Mouse (Mus musculus): ENCODE data around the gene Qrich2. TPM values are rescaled to one million over a fixed set of nuclear protein-coding genes. Genes with fewer than 3 reads are reported as not detected.
A peak's percentile ranks its signal among the peaks of the same experiment; 100 is the strongest.

Qrich2 gene
- polyA plus RNA-seq, 1 experiment from 2014 or later, result not detected

- Histone ChIP-seq H3K4me1 (ENCODE audit: control insufficient read depth, insufficient read depth, low read length) (0 out of 2 replicates have a peak, but pooled peaks cover 2% of the 10 kb centered on the region), H3K9me3 (ENCODE audit: control insufficient read depth, low read length) (no peaks in the 10 kb centered on the region)
- WGBS, result 88% methylated on average over 6 of the region's 6 CpGs
Observed at GRCm38 (mm10) chr11:116443935-116444334, 22.1 kb downstream of the Qrich2 start.

GRCm38 (mm10) chr11:116443311-116443710, 22.7 kb downstream of the Qrich2 start:
- Histone ChIP-seq H3K27ac (ENCODE audit: low read depth, low read length) (no peak overlapping the region), H3K36me3 (ENCODE audit: control insufficient read depth, insufficient read depth, low read length) (peaks cover 5% of the 10 kb centered on the region), H3K9me3 (ENCODE audit: control insufficient read depth, low read length) (no peaks in the 10 kb centered on the region), H3K4me1 (ENCODE audit: control insufficient read depth, insufficient read depth, low read length) (0 out of 2 replicates have a peak, but pooled peaks cover 2% of the 10 kb centered on the region), H3K4me3 (ENCODE audit: low read depth, low read length) (no peak overlapping the region), H3K4me2 (ENCODE audit: low read depth, low read length) (no peak overlapping the region), H3K9ac (replicated peaks; ENCODE audit: low read depth, low read length) (no peak overlapping the region), H3K27me3 (ENCODE audit: control insufficient read depth, insufficient read depth, low read length) (no peaks in the 10 kb centered on the region; the same call in 1 of the 2 replicates)
- WGBS, result 93% methylated on average over 6 of the region's 6 CpGs
- no peak for ATAC-seq (ENCODE audit: low read depth)

More at GRCm38 (mm10) chr11:116443935-116444334, 22.1 kb downstream of the Qrich2 start:
- no peak overlapping the region for H3K27ac ChIP-seq (ENCODE audit: low read depth, low read length)
- no peaks in the 10 kb centered on the region; the same call in 1 of the 2 replicates for H3K27me3 ChIP-seq (ENCODE audit: control insufficient read depth, insufficient read depth, low read length)
- no peak overlapping the region for H3K4me2 ChIP-seq (ENCODE audit: low read depth, low read length)
- H3K9ac ChIP-seq (replicated peaks; ENCODE audit: low read depth, low read length), result no peak overlapping the region
- no peak overlapping the region for H3K4me3 ChIP-seq (ENCODE audit: low read depth, low read length)
- H3K36me3 ChIP-seq (ENCODE audit: control insufficient read depth, insufficient read depth, low read length), result peaks cover 5% of the 10 kb centered on the region
- ATAC-seq (ENCODE audit: low read depth), result no peak

GRCm38 (mm10) chr11:116442867-116443177, 23.2 kb downstream of the Qrich2 start:
- H3K4me2 ChIP-seq (ENCODE audit: low read depth, low read length), result no peak overlapping the region
- no peaks in the 10 kb centered on the region; the same call in 1 of the 2 replicates for H3K27me3 ChIP-seq (ENCODE audit: control insufficient read depth, insufficient read depth, low read length)
- H3K4me1 ChIP-seq (ENCODE audit: control insufficient read depth, insufficient read depth, low read length), result 0 out of 2 replicates have a peak, but pooled peaks cover 2% of the 10 kb centered on the region
- H3K9me3 ChIP-seq (ENCODE audit: control insufficient read depth, low read length), result no peaks in the 10 kb centered on the region
- no peak overlapping the region for H3K27ac ChIP-seq (ENCODE audit: low read depth, low read length)
- WGBS, result 81% methylated on average over 6 of the region's 6 CpGs
- no peak overlapping the region for H3K9ac ChIP-seq (replicated peaks; ENCODE audit: low read depth, low read length)
- no peak overlapping the region for H3K4me3 ChIP-seq (ENCODE audit: low read depth, low read length)
- no peak for ATAC-seq (ENCODE audit: low read depth)
- H3K36me3 ChIP-seq (ENCODE audit: control insufficient read depth, insufficient read depth, low read length), result peaks cover 5% of the 10 kb centered on the region

GRCm38 (mm10) chr11:116442129-116442866, 23.7 kb downstream of the Qrich2 start:
- 76% methylated on average over 15 of the region's 15 CpGs for WGBS
- no peaks in the 10 kb centered on the region; the same call in 1 of the 2 replicates for H3K27me3 ChIP-seq (ENCODE audit: control insufficient read depth, insufficient read depth, low read length)
- H3K36me3 ChIP-seq (ENCODE audit: control insufficient read depth, insufficient read depth, low read length), result peaks cover 5% of the 10 kb centered on the region

GRCm38 (mm10) chr11:116440408-116441068, 25.5 kb downstream of the Qrich2 start:
- no peak overlapping the region for H3K27ac ChIP-seq (ENCODE audit: low read depth, low read length)
- 81% methylated on average over 7 of the region's 7 CpGs for WGBS
- ATAC-seq (ENCODE audit: low read depth), result no peak

More at GRCm38 (mm10) chr11:116442129-116442866, 23.7 kb downstream of the Qrich2 start:
- Histone ChIP-seq H3K4me2 (ENCODE audit: low read depth, low read length) (no peak overlapping the region), H3K9ac (replicated peaks; ENCODE audit: low read depth, low read length) (no peak overlapping the region), H3K4me1 (ENCODE audit: control insufficient read depth, insufficient read depth, low read length) (0 out of 2 replicates have a peak, but pooled peaks cover 3% of the 10 kb centered on the region), H3K9me3 (ENCODE audit: control insufficient read depth, low read length) (no peaks in the 10 kb centered on the region), H3K4me3 (ENCODE audit: low read depth, low read length) (no peak overlapping the region), H3K27ac (ENCODE audit: low read depth, low read length) (no peak overlapping the region)
- ATAC-seq (ENCODE audit: low read depth), result no peak

GRCm38 (mm10) chr11:116439269-116440240, 26.5 kb downstream of the Qrich2 start:
- no peak overlapping the region for H3K27ac ChIP-seq (ENCODE audit: low read depth, low read length)
- no peaks in the 10 kb centered on the region for H3K9me3 ChIP-seq (ENCODE audit: control insufficient read depth, low read length)
- ATAC-seq (ENCODE audit: low read depth), result no peak
- no peak overlapping the region for H3K4me3 ChIP-seq (ENCODE audit: low read depth, low read length)
- H3K27me3 ChIP-seq (ENCODE audit: control insufficient read depth, insufficient read depth, low read length), result no peaks in the 10 kb centered on the region
- H3K36me3 ChIP-seq (ENCODE audit: control insufficient read depth, insufficient read depth, low read length), result peaks cover 10% of the 10 kb centered on the region
- 87% methylated on average over 19 of the region's 19 CpGs for WGBS
- no peak overlapping the region for H3K4me2 ChIP-seq (ENCODE audit: low read depth, low read length)
- H3K9ac ChIP-seq (replicated peaks; ENCODE audit: low read depth, low read length), result no peak overlapping the region
- H3K4me1 ChIP-seq (ENCODE audit: control insufficient read depth, insufficient read depth, low read length), result peaks cover 24% of the 10 kb centered on the region

More at GRCm38 (mm10) chr11:116440408-116441068, 25.5 kb downstream of the Qrich2 start:
- no peak overlapping the region for H3K4me3 ChIP-seq (ENCODE audit: low read depth, low read length)
- no peaks in the 10 kb centered on the region for H3K27me3 ChIP-seq (ENCODE audit: control insufficient read depth, insufficient read depth, low read length)
- H3K9me3 ChIP-seq (ENCODE audit: control insufficient read depth, low read length), result no peaks in the 10 kb centered on the region
- no peak overlapping the region for H3K4me2 ChIP-seq (ENCODE audit: low read depth, low read length)
- H3K9ac ChIP-seq (replicated peaks; ENCODE audit: low read depth, low read length), result no peak overlapping the region
- H3K36me3 ChIP-seq (ENCODE audit: control insufficient read depth, insufficient read depth, low read length), result peaks cover 10% of the 10 kb centered on the region
- H3K4me1 ChIP-seq (ENCODE audit: control insufficient read depth, insufficient read depth, low read length), result peaks cover 18% of the 10 kb centered on the region

- H3K9me3 ChIP-seq (ENCODE audit: control insufficient read depth, low read length), result no peaks in the 10 kb centered on the region
- peaks cover 24% of the 10 kb centered on the region for H3K4me1 ChIP-seq (ENCODE audit: control insufficient read depth, insufficient read depth, low read length)
- peaks cover 10% of the 10 kb centered on the region for H3K36me3 ChIP-seq (ENCODE audit: control insufficient read depth, insufficient read depth, low read length)
- no peaks in the 10 kb centered on the region for H3K27me3 ChIP-seq (ENCODE audit: control insufficient read depth, insufficient read depth, low read length)
- H3K4me3 ChIP-seq (ENCODE audit: low read depth, low read length), result no peak overlapping the region
- H3K27ac ChIP-seq (ENCODE audit: low read depth, low read length), result no peak overlapping the region
- H3K9ac ChIP-seq (replicated peaks; ENCODE audit: low read depth, low read length), result no peak overlapping the region
- 88% methylated on average over 11 of the region's 11 CpGs for WGBS
- no peak overlapping the region for H3K4me2 ChIP-seq (ENCODE audit: low read depth, low read length)
- no peak for ATAC-seq (ENCODE audit: low read depth)
Observed at GRCm38 (mm10) chr11:116437541-116437940, 28.5 kb downstream of the Qrich2 start.

- Histone ChIP-seq H3K27ac (ENCODE audit: low read depth, low read length) (no peak overlapping the region), H3K9ac (replicated peaks; ENCODE audit: low read depth, low read length) (0 out of 2 replicates have a peak overlapping the region, but pooled peaks have one; percentile 17), H3K36me3 (ENCODE audit: control insufficient read depth, insufficient read depth, low read length) (peaks cover 10% of the 10 kb centered on the region), H3K4me3 (ENCODE audit: low read depth, low read length) (no peak overlapping the region), H3K4me2 (ENCODE audit: low read depth, low read length) (peak overlapping the region; percentile 88; the same call in 1 of the 2 replicates), H3K27me3 (ENCODE audit: control insufficient read depth, insufficient read depth, low read length) (no peaks in the 10 kb centered on the region), H3K9me3 (ENCODE audit: control insufficient read depth, low read length) (no peaks in the 10 kb centered on the region), H3K4me1 (ENCODE audit: control insufficient read depth, insufficient read depth, low read length) (peaks cover 24% of the 10 kb centered on the region)
- no peak for ATAC-seq (ENCODE audit: low read depth)
- 65% methylated on average over 4 of the region's 4 CpGs for WGBS
Observed at GRCm38 (mm10) chr11:116436725-116437331, 29.2 kb downstream of the Qrich2 start.

Measured in neural tube, embryonic 14.5 days (tissue).